Mouse (Mus musculus): ENCODE measurements at regions not wholly inside any gene's neighbourhood (a gene's known extent, or its start where the extent isn't known, plus 50 kb on each side); places are given as distances from the start of the nearest gene placed in this dataset.
A peak's percentile ranks its signal among the peaks of the same experiment; 100 is the strongest.

DNA sequence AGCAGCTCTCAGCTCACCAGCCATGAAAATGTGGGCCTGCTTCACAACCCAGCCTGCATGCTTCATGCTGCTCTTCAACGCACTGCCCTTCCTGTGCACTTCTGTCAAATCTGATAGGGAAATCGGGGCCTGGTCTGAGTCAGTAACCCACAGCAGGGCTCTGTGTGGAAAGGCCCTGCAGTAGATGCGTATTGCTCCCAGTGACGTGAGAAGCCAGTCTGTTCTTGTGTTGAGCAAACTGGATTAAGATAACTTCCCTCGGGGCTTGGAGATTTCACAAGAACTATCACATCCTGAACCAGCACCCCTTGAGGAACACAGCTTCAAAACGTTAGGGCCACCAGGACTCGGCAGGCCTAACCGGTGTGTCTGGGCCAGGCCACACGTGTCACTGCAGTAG, 106.5 kb upstream of the Klf14 start:
- DNase-seq = no peak

- DNase-seq = no peak
Measured at GRCm38 (mm10) chr6:31066861-31067260, 108.0 kb upstream of the Klf14 start.

DNA sequence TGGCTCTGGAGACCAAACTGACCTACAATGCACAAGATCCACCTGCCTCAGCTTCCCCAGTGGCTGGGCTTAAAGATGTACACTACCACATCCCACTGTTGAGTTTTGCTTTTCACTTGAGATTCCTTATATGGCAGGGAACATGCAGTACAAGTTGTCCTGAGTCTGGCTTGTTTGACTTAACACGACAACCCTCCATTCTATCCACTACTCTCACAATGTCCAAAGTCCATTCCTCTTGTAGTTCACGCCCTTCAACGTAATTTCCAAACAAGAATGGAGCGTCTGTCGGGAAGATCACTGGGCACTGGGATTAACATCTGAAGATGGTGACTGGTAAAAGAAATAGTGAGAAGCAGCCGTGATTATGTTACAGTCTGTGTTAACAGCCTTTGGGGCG, 108.6 kb upstream of the Klf14 start:
- DNase-seq = no peak

DNA sequence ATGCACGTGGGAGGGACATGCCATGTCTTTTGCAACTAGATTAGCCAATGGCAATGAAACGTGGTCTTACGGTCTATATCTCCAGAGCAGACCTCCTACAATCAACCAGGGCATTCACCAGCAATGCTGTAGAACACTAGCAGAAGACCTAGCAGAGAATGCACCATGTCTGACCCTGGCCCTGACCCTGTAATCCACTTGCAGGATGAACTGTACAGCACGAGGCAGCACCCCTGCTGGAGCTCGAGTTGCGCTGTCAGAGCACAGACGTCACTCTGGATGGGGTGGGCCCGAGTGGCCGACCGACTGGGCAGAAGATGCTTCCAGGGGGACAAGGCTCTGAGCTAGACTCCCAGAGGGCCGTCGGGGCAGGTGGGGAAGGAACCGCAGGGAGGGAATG, 110.4 kb upstream of the Klf14 start:
- no peak for DNase-seq

GRCm38 (mm10) chr6:31070537-31070936, 111.7 kb upstream of the Klf14 start:
- DNase-seq = no peak

GRCm38 (mm10) chr6:31070966-31071365, 112.1 kb upstream of the Klf14 start:
- DNase-seq = no peak

- no peak for DNase-seq
Measured at GRCm38 (mm10) chr6:31072072-31072471, 113.2 kb upstream of the Klf14 start.

DNA sequence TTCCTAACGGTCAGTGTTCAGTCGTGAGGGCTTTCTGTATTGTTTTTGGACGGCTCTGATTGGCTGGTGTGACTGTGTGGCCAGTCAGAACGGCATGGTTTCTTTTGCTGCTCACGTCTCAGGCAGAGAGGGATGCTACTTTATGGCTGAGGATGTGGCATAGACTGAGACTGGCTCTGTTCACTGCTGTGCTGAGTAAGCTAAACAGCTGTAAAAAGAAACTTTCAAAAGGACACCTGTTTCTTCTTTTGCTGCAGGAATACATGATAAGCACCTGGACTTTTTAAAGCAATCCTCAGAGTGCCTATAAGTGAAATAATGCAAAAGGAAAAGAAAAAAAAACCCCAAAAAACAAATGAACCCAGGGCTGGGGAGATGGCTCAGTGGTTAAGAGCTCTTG, 113.7 kb upstream of the Klf14 start:
- no peak for DNase-seq

GRCm38 (mm10) chr6:31073338-31073737, 114.5 kb upstream of the Klf14 start:
- DNase-seq = no peak

DNA sequence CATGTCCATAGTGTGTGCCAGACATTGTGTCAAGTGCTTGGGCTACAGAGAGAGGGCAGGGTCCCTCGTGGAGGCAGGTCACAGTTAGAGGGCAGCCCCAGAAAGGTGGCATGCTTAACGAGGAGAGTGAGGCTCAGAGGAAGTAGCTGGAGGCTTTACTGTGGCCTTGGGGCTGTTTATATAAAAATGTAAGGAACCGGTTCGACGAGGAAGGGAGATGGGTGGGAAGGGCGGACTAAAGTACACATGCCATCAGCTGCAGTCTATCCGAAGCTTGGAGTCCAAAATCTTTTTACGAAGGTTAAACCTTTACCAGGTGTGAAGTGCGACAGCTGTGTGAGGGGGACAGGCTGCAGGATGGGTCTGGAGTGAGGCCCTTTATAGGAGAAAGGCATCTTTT, 115.5 kb upstream of the Klf14 start:
- no peak for DNase-seq

DNA sequence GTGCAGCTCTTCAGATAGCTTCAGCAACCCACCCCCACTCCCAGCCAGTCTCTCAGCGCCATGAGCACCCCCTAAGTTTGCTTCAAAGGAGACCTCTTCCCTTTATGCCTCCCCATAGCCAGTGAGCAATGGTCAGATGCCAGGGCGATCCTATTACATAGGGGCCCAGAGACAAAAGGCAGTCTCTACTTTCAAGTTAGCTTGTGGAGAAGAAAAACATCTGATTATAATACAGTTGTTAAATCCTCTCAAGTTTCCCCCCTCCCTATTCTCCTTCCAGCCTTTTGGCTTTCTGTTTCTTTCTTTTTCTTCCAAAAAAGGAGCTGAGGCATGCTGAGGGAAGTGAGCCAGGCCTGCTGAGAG, 116.3 kb upstream of the Klf14 start:
- no peak for DNase-seq

- DNase-seq = peak; percentile 56 to 77
Measured at GRCm38 (mm10) chr6:31075572-31076477, 116.9 kb upstream of the Klf14 start.

- no peak for DNase-seq
Measured at GRCm38 (mm10) chr6:31076478-31076834, 117.6 kb upstream of the Klf14 start.

DNA sequence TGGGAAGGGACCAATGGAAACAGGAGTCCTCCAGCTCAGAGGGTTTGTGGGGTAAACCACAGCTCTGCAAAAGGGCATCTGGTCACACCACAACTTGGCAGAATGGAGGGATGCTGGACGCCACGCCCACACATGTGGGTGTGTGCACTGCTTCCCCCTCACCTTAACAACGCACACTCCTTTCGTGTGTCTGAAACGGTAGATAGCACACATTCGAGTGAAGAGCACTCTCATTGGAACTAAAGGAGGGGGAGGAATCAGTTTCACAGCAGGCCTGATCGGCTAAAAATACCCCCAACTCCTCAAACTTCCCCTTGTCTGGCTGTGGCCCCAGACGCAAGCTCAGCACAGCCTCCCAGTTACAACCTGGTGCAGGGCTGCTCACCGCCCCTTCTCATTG, 118.3 kb upstream of the Klf14 start:
- DNase-seq = no peak

- DNase-seq = no peak
Measured at GRCm38 (mm10) chr6:31077779-31078178, 118.9 kb upstream of the Klf14 start.

GRCm38 (mm10) chr6:31078413-31078812, 119.5 kb upstream of the Klf14 start:
- peak; percentile 37 to 58 for DNase-seq

DNA sequence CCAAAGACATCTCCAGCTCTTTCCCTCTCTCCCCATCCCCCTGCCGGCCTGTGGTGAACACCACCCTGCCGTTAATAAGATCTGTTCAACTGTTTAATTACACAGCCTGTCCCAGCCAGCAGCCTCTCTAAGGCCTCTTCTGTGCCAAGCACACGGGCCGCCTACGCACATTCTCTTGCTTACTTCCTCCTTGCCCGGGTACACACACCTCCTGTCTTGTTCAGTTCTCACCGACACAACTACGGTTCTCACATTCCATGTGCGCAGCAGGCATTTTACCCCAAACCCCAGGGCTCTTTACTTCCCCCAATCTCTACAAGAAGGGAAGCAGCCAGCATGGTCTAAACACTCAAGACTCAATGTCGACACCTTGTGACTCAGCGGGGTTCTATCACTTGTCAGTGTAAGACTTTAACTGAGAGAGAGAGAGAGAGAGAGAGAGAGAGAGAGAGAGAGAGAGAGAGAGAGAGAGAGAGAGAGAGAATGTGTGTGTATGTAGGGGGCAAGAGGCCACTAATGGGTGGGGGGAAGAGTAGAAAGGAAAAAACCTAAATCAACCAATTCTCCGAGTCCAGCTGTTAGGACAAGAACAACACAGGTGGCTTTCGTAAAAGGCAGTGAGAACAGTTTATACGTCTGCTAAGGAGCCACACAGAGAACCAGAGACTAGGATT, 120.8 kb upstream of the Klf14 start:
- no peak for DNase-seq

- no peak for DNase-seq
Measured at GRCm38 (mm10) chr6:31080279-31080678, 121.4 kb upstream of the Klf14 start.

DNA sequence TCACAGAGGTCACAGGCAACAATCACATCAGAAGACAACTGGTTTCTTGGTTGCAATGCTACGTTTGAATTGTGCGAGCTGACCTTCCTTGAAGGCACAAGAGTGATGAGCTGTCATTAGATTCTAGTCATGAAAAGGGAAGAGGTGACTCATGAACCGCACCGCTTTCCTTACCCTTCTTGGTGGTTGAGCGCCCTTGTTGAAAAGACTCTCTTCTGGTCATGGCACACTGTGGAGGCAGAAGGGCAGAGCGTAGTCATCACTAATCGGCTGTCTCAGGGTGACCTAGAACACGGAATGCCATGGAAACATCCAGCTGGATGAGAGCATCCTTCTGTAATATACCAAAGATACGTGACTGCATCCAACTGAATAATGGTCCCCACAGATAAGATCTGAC, 121.8 kb upstream of the Klf14 start:
- no peak for DNase-seq

DNA sequence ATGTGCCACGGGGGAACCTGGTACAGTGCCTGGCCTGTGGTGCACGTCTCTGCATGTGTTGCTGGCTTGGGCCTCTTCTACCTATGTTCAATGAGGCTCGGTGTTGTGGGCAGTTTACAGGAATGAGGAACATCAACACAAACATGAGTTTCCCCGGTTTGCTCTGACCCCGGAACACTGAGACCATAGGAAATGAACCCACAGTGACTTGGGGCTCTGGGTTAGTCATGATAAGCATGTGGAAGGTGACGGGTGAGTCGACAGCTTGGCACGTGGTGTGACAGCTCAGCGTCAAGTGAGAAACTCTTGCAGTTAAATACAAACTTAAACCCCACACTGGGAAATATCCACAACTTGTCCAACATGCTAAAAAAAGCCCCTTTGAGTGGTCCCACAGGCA, 122.4 kb upstream of the Klf14 start:
- no peak for DNase-seq

GRCm38 (mm10) chr6:31081988-31082387, 123.1 kb upstream of the Klf14 start:
- no peak for DNase-seq

GRCm38 (mm10) chr6:31082613-31083470, 124.0 kb upstream of the Klf14 start:
- no peak for DNase-seq

- DNase-seq = no peak
Measured at GRCm38 (mm10) chr6:31083701-31084100, 124.8 kb upstream of the Klf14 start.

All from kidney, adult 8-10 months (tissue).